Mouse (Mus musculus) liver, embryonic 14.5 days (tissue): Measurements from ENCODE around the gene Stx8.

Source experiments
- CTCF ChIP-seq: IDR thresholded peaks from 2 replicates; pipeline ENCODE4 v1.5.1; 2016; ENCODE audit warnings: antibody characterized with exemption, low read depth, control low read depth
- EP300 ChIP-seq: IDR thresholded peaks from 2 replicates; pipeline ENCODE4 v1.6.1; 2016; ENCODE audit warnings: antibody characterized with exemption, low read depth

DNA sequence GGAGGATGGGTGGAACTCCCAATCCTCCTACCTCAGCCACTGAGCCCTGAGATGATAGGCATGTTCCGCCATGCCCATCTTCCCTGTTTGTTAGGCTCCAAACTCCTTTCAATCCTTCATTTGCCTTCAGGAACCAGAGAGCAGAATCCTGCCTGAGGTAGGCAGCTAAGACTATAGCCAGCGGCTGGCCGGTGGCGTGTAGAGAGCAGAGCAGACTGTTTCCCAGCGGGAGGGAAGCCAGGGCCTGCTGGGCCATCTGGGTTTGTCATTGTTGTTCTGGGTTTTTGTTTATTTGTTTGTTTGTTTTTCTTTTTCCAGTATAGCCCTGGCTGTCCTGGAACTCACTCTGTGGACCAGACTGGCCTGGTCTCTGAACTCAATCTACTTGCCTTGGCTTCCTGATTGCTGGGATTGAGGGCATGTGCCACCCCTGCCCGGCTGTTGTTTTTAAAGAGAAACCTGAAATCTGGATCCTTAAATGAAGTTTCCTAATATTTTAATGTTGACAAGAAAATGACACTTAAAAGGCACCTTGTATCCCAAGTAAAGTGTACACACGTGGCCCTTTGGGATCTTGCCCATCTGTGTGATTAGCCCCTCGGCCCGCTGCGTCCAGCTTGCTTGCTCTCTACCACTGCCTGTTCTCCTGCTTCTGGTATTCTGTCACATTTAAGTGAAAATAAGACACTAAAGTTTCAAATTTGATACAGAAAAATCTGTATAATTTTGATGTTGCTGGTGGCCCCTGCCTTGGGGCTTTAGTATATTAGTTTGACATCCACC is 152.1 kb downstream of the Stx8 start:
- TF ChIP-seq CTCF (no peak), EP300 (no peak)
